Mouse (Mus musculus) intestine, embryonic 16.5 days (tissue): ENCODE data around the gene Tubgcp4. TPM values are rescaled to one million over a fixed set of nuclear protein-coding genes. Genes with fewer than 3 reads are reported as not detected.
"Not testable (repeated sequence)": the region's sequence is repeated elsewhere in the genome, so short reads cannot be mapped to it uniquely, and the experiment has no call there.

Experiments
- ATAC-seq: fragments of 200-750 bp; cut with Nextera tagmentation; 2 replicates; pipeline ENCODE4 v1.8.0; 2017; ENCODE audit warnings: moderate TSS enrichment, moderate library complexity
- H3K27ac ChIP-seq: fragments of 300-500 bp; sonication (generic); 2 replicates; pipeline ENCODE4 v1.5.1; 2014; ENCODE audit warnings: mild to moderate bottlenecking, low read length
- H3K27me3 ChIP-seq: fragments of 300-500 bp; sonication (generic); replicated peaks from 2 replicates; pipeline ENCODE4 v1.6.1; 2014; ENCODE audit warnings: low read length, control low read depth, mixed read lengths; ENCODE audit not compliant: control insufficient read depth, insufficient read depth
- H3K36me3 ChIP-seq: fragments of 300-500 bp; sonication (generic); 2 replicates; pipeline ENCODE4 v1.6.1; 2014; ENCODE audit warnings: low read length, control low read depth; ENCODE audit not compliant: control insufficient read depth, insufficient read depth
- H3K4me1 ChIP-seq: fragments of 300-500 bp; sonication (generic); 2 replicates; pipeline ENCODE4 v1.6.1; 2014; ENCODE audit warnings: low read length, control low read depth, mixed read lengths; ENCODE audit not compliant: control insufficient read depth, insufficient read depth
- H3K4me2 ChIP-seq: fragments of 300-500 bp; sonication (generic); 2 replicates; pipeline ENCODE4 v1.6.1; 2014; ENCODE audit warnings: low read depth, low read length, control low read depth
- H3K4me3 ChIP-seq: fragments of 300-500 bp; sonication (generic); 2 replicates; pipeline ENCODE4 v1.5.1; 2014; ENCODE audit warnings: mild to moderate bottlenecking, low read length
- H3K9ac ChIP-seq: fragments of 300-500 bp; sonication (generic); 2 replicates; pipeline ENCODE4 v1.6.1; 2014; ENCODE audit warnings: low read depth, low read length
- H3K9me3 ChIP-seq: fragments of 300-500 bp; sonication (generic); 2 replicates; pipeline ENCODE4 v1.6.1; 2016; ENCODE audit warnings: low read length, control low read depth; ENCODE audit not compliant: control insufficient read depth
- WGBS: fragments of 180-500 bp; shearing (Covaris S2); extraction: QIAGEN DNeasy Blood & Tissue Kit; methylation state at CpG from one replicate; pipeline ENCODE4 v1.1.7; 2014; 5-methylcytosine and 5-hydroxymethylcytosine counted together
- polyA plus RNA-seq: library from polyadenylated mRNA; unstranded; fragments of >200 nt; fragmentation: Nextera tagmentation; extraction: Ambion mirVana; gene quantifications from 2 replicates; pipeline ENCODE4 v1.2.1, GENCODE M21; 2015

The Tubgcp4 gene
- polyA plus RNA-seq: 31.8 and 37.2 TPM in 2 replicates

DNA sequence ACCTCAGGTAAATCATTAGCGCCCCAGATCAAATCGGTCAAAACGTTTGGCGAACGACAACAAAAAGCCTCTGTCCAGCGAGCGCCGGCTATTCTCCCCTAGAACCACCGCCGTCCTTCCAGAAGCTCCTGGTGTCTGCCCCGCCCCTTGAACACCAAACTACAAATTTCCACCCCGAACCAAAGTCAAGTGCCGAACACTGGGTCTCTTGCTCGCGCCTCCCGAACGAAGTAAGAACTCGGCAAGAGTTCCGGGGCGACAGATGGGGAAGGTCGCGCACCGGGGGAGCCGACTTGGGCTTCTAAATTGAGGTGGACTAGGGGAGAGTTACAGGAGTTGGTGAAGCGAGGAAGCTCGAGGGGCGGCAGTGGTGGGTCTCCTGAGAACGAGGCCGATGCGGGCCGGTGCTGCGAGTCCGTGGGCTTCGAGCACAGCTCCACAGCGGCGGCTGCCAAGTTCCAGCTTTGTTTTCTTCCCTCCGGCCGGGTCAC, at the start of gene Tubgcp4:
Gene Tubgcp4 (plus strand): TSS at position 174 of the 491 bp plus-strand sequence.
- Histone ChIP-seq H3K9me3 (no peaks in the 10 kb centered on the region), H3K4me3 (peak within 1 kb of the TSS; percentile 88), H3K9ac (peak within 1 kb of the TSS; percentile 90), H3K27ac (peak within 1 kb of the TSS; percentile 90), H3K27me3 (no peaks in the 10 kb centered on the region), H3K4me1 (peaks cover 14% of the 10 kb centered on the region), H3K4me2 (peak within 1 kb of the TSS; percentile 86), H3K36me3 (peaks cover 9% of the 10 kb centered on the region)
- peak; percentile 64 for ATAC-seq
- under 1% methylated on average over 38 of the region's 38 CpGs for WGBS

- not testable (repeated sequence) for H3K9me3 ChIP-seq, H3K4me3 ChIP-seq, H3K27ac ChIP-seq, H3K36me3 ChIP-seq, H3K9ac ChIP-seq, ATAC-seq, H3K27me3 ChIP-seq, H3K4me2 ChIP-seq, H3K4me1 ChIP-seq
- 88% methylated on average over 5 of the region's 5 CpGs for WGBS
These were observed 44.2 kb upstream of the Tubgcp4 start for GRCm38 (mm10) chr2:121126302-121126701.

DNA sequence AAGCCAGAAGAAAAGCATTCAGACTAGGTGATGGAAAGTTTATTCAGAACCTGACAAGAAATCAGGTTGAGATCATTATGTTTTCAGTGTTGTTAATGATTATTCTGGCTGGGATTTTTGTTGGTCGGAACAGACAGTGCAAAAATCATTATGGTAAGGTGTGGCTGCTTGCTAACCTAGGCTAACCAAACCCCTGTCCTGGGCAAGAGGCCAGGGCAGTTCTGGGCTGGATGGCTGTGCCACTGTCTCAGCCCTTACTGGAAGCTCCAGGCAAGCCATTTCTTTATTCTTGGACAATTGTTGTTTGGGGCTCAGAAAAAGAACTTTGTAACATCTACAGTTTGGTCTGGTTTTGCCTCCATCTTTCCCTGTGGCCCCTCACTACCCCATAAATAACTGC, 42.9 kb upstream of the Tubgcp4 start:
- Histone ChIP-seq H3K27ac (no peak overlapping the region), H3K27me3 (no peaks in the 10 kb centered on the region), H3K4me1 (no peaks in the 10 kb centered on the region), H3K9me3 (no peaks in the 10 kb centered on the region), H3K36me3 (no peaks in the 10 kb centered on the region), H3K4me3 (no peak overlapping the region), H3K9ac (no peak overlapping the region), H3K4me2 (no peak overlapping the region)
- 49% methylated on average over 1 of the region's 1 CpGs for WGBS
- ATAC-seq: no peak

GRCm38 (mm10) chr2:121128865-121129620, 41.4 kb upstream of the Tubgcp4 start:
- no peak overlapping the region for H3K4me2 ChIP-seq
- H3K4me1 ChIP-seq: no peaks in the 10 kb centered on the region
- H3K9ac ChIP-seq: no peak overlapping the region
- no peak overlapping the region for H3K27ac ChIP-seq
- no peaks in the 10 kb centered on the region for H3K36me3 ChIP-seq
- H3K9me3 ChIP-seq: no peaks in the 10 kb centered on the region
- no peak for ATAC-seq
- WGBS: 57% methylated on average over 9 of the region's 9 CpGs
- no peak overlapping the region for H3K4me3 ChIP-seq
- H3K27me3 ChIP-seq: no peaks in the 10 kb centered on the region

GRCm38 (mm10) chr2:121132822-121133221, 37.6 kb upstream of the Tubgcp4 start:
- Histone ChIP-seq H3K9ac (no peak overlapping the region), H3K27me3 (no peaks in the 10 kb centered on the region), H3K36me3 (no peaks in the 10 kb centered on the region), H3K4me2 (no peak overlapping the region), H3K4me1 (no peaks in the 10 kb centered on the region), H3K27ac (no peak overlapping the region), H3K4me3 (no peak overlapping the region), H3K9me3 (no peaks in the 10 kb centered on the region)
- 68% methylated on average over 1 of the region's 1 CpGs for whole genome bisulfite sequencing
- no peak for ATAC-seq

- no peaks in the 10 kb centered on the region for H3K9me3 ChIP-seq
- H3K27ac ChIP-seq: no peak overlapping the region
- H3K4me1 ChIP-seq: peaks cover 15% of the 10 kb centered on the region
- H3K4me2 ChIP-seq: no peak overlapping the region
- H3K27me3 ChIP-seq: no peaks in the 10 kb centered on the region
- peaks cover 6% of the 10 kb centered on the region for H3K36me3 ChIP-seq
- WGBS: 96% methylated on average over 4 of the region's 4 CpGs
- ATAC-seq: no peak
- H3K4me3 ChIP-seq: no peak overlapping the region
- H3K9ac ChIP-seq: no peak overlapping the region
These were observed 33.1 kb upstream of the Tubgcp4 start for GRCm38 (mm10) chr2:121137371-121137770.

DNA sequence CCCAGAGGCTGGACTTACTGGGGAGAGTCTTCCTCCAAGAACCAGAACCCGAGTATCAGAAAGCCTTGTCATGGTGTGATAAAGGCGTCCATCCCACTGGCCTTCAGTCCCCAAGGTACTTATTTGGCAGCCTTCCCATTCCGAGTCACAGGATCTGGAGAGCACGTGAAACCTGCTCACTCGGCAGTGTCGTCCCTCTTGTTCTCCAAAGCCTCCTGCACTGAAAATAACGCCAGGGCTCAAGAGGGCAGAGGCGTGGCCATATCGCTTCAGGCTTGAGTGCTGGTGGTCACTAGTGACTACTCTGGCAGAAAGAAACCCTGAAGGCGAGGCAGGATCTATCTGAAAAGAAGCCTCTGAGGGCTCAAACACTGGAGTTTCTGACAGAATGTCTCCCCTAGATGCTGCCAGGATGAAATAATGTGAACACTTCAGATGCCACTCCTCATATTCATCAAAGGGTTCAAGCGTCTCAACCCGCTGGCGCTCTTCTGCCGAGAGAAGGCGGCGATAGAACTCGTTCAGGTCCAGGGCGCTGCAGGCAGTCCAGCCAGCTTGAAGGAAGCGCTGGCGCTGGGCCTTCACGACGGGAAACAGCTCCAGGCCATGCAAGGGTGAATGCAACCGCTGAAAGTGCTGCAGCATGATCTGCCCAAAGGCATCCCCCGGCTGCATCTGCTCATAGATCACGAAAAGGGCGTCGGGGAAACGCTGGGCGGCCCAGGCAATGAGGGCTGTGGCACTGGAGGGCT, 31.0 kb upstream of the Tubgcp4 start:
- 48% methylated on average over 29 of the region's 29 CpGs for WGBS
- H3K9ac ChIP-seq: peak overlapping the region; percentile 95
- H3K27me3 ChIP-seq: no peaks in the 10 kb centered on the region
- peak overlapping the region; percentile 88 for H3K4me2 ChIP-seq
- peaks cover 6% of the 10 kb centered on the region for H3K36me3 ChIP-seq
- H3K4me3 ChIP-seq: peak overlapping the region; percentile 73
- peak overlapping the region; percentile 99 for H3K27ac ChIP-seq
- ATAC-seq: peak; percentile 36; the same call in 1 of the 2 replicates
- H3K4me1 ChIP-seq: peaks cover 15% of the 10 kb centered on the region
- no peaks in the 10 kb centered on the region for H3K9me3 ChIP-seq

GRCm38 (mm10) chr2:121140018-121140882, 30.2 kb upstream of the Tubgcp4 start, which contains the start of the genes Adal and Lcmt2:
Gene Adal (plus strand): TSS chr2:121140428.
Gene Lcmt2 (minus strand): TSS chr2:121140653.
- under 1% methylated on average over 87 of the region's 87 CpGs for WGBS
- peaks cover 6% of the 10 kb centered on the region for H3K36me3 ChIP-seq
- H3K27ac ChIP-seq: peak within 1 kb of the TSS; percentile 99
- H3K27me3 ChIP-seq: no peaks in the 10 kb centered on the region
- H3K4me2 ChIP-seq: peak within 1 kb of the TSS; percentile 88
- ATAC-seq: peak; percentile 97
- H3K4me1 ChIP-seq: peaks cover 15% of the 10 kb centered on the region
- H3K9ac ChIP-seq: peak within 1 kb of the TSS; percentile 95
- H3K4me3 ChIP-seq: peak within 1 kb of the TSS; percentile 73
- no peaks in the 10 kb centered on the region for H3K9me3 ChIP-seq
